Mouse (Mus musculus): ENCODE measurements around the gene Rp9.

Rp9 gene

DNA sequence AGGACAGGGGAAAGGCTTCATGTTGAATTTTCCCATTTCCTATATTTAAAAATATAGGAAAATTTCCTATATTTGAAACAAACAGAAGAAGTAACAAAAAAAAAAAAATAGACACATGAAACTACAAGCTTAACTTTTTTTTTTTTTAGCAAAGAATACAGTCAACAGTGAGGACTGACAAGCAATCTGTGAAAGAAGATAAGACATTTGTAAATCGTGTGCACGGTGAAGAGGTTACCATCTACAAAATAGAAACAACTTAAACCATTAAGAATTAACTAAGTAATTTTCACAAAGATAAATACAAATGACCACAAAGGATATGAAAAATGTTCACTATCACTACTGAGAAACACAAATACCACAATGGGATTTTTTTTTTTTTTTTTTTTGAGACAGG lies 103.3 kb downstream of the Rp9 start:
- no peak for DNase-seq (ENCODE audit: low spot score)
